Mouse (Mus musculus) neutrophil, adult 65 days (primary cell): ENCODE results near the gene Nanos1. TPM values are rescaled to one million over a fixed set of nuclear protein-coding genes. Genes with fewer than 3 reads are reported as not detected.

ENCODE experiments used
- total RNA-seq: library from RNA; stranded (reverse); gene quantifications from 2 replicates; pipeline ENCODE4 v1.2.4, GENCODE M21; 2023

Gene Nanos1
- 2.4 and 3.0 TPM in 2 replicates for total RNA-seq

GRCm38 (mm10) chr19:60755438-60756191, at the start of gene Nanos1:
TSS of gene Nanos1 (plus strand) at chr19:60755987.

GRCm38 (mm10) chr19:60790551-60791161, 34.9 kb downstream of the Nanos1 start, which contains the start of gene Eif3a:
TSS of gene Eif3a (minus strand) at chr19:60790658.

Other genes starting within 250 kb of the Nanos1 start
- 57.0 and 71.3 TPM in 2 replicates for gene Cacul1, start 175.0 kb upstream of the Nanos1 start, total RNA-seq
- gene Eif3a, start 34.7 kb downstream of the Nanos1 start, total RNA-seq: 95.1 and 138 TPM in 2 replicates
- gene Fam45a, start 55.6 kb downstream of the Nanos1 start, total RNA-seq: 22.5 and 25.0 TPM in 2 replicates
- 0.54 and 1.5 TPM in 2 replicates for gene Sfxn4, start 105.5 kb downstream of the Nanos1 start, total RNA-seq
- 19.1 and 25.3 TPM in 2 replicates for gene Prdx3, start 118.6 kb downstream of the Nanos1 start, total RNA-seq
- 26.3 and 30.4 TPM in 2 replicates for gene Grk5, start 133.8 kb downstream of the Nanos1 start, total RNA-seq